Mouse (Mus musculus) layer of hippocampus, adult 8-10 months (tissue): ENCODE data around the gene Ndc1. TPM values are rescaled to one million over a fixed set of nuclear protein-coding genes. Genes with fewer than 3 reads are reported as not detected.

Source experiments
- DNase-seq, 2 experiments: peaks; one replicate each; pipeline ENCODE4 v3.0.0; 2022; ENCODE audit warnings: low spot score in 2 of 2
- microRNA-seq, 2 experiments: library from miRNA; unstranded; fragments of <30 nt; microRNA quantifications; one replicate each; pipeline ENCODE4 v1.2.0; 2022
- total RNA-seq, 4 experiments: library from RNA; stranded (reverse); gene quantifications; 2 replicates each; pipeline ENCODE4 v1.2.4; 2022

The Ndc1 gene
- total RNA-seq, 4 experiments from 2014 or later = 10.4 to 15.3 (median 12.2) TPM

- DNase-seq = no peak
Measured at GRCm38 (mm10) chr4:107440306-107440705, 72.7 kb downstream of the Ndc1 start.

GRCm38 (mm10) chr4:107442288-107442687 is 74.7 kb downstream of the Ndc1 start:
- DNase-seq = no peak

- no peak for DNase-seq
Measured at GRCm38 (mm10) chr4:107442891-107443483, 75.4 kb downstream of the Ndc1 start.

GRCm38 (mm10) chr4:107443621-107444020 is 76.0 kb downstream of the Ndc1 start:
- DNase-seq = no peak

GRCm38 (mm10) chr4:107448481-107448880 is 80.9 kb downstream of the Ndc1 start:
- DNase-seq = no peak

- DNase-seq = no peak
Measured at GRCm38 (mm10) chr4:107449519-107449918, 81.9 kb downstream of the Ndc1 start.

- no peak for DNase-seq
Measured at GRCm38 (mm10) chr4:107452266-107453015, 84.9 kb downstream of the Ndc1 start.

- DNase-seq = peak; percentile 65 to 84
Measured at GRCm38 (mm10) chr4:107453141-107453984, 85.8 kb downstream of the Ndc1 start.

GRCm38 (mm10) chr4:107457602-107458001 is 90.0 kb downstream of the Ndc1 start:
- no peak for DNase-seq

GRCm38 (mm10) chr4:107458907-107459306 is 91.3 kb downstream of the Ndc1 start:
- DNase-seq = no peak

GRCm38 (mm10) chr4:107459461-107459860 is 91.9 kb downstream of the Ndc1 start:
- DNase-seq = no peak

GRCm38 (mm10) chr4:107460468-107460867 is 92.9 kb downstream of the Ndc1 start:
- DNase-seq = no peak

Small RNAs within 50 kb of the gene (microRNA-seq; reads per million reads assigned to microRNA genes)
- gene Gm24804 = 0 to 0.51 reads per million in 2 experiments

Other genes with a start within 250 kb of the Ndc1 start
- 100 to 1,000 TPM; 213 to 240 (median 224) TPM for gene Tmem59, start 189.4 kb upstream of the Ndc1 start, total RNA-seq
- gene Tceanc2, start 188.7 kb upstream of the Ndc1 start, total RNA-seq = 10 to 100 TPM; 15.9 to 18.9 (median 17.0) TPM
- gene Ldlrad1, start 158.6 kb upstream of the Ndc1 start, total RNA-seq = under 1 TPM in 1 of 4 experiments, not detected in 3; 0.29 TPM
- gene Lrrc42, start 114.3 kb upstream of the Ndc1 start, total RNA-seq = 10 to 100 TPM; 30.5 to 38.5 (median 34.3) TPM
- gene Hspb11, start 114.2 kb upstream of the Ndc1 start, total RNA-seq = 10 to 100 TPM; 18.9 to 24.1 (median 21.0) TPM
- not detected for gene Dio1, start 60.6 kb upstream of the Ndc1 start, total RNA-seq
- gene Yipf1, start 53.4 kb upstream of the Ndc1 start, total RNA-seq = 10 to 100 TPM; 47.8 to 56.9 (median 50.6) TPM
- 1 to 10 TPM in 3 of 4 experiments, under 1 TPM in 1; 0.99 to 3.1 (median 1.6) TPM for gene Glis1, start 66.8 kb downstream of the Ndc1 start, total RNA-seq